Mouse (Mus musculus): ENCODE results near the gene Dennd2a.

GRCm38 (mm10) chr6:39426725-39427124 lies 130.9 kb downstream of the Dennd2a start:
- TF ChIP-seq POLR2A (IDR thresholded peaks at IDR 0.05; ENCODE audit: insufficient read length, low read depth) = no peak
- TF ChIP-seq E2F4 (IDR thresholded peaks at IDR 0.05; ENCODE audit: insufficient read depth) = no peak
- no peak for TF ChIP-seq TCF3 (IDR thresholded peaks at IDR 0.05; ENCODE audit: insufficient read length, low read depth)
- no peak for TF ChIP-seq MYOD1 (IDR thresholded peaks at IDR 0.05; ENCODE audit: control insufficient read depth in 1 of 3, insufficient read length in 2 of 3, low read depth in 2 of 3)
- TF ChIP-seq POLR2AphosphoS2 (IDR thresholded peaks at IDR 0.05; ENCODE audit: insufficient read length, low read depth) = no peak
- no peak for TF ChIP-seq MYOG (IDR thresholded peaks at IDR 0.05; ENCODE audit: control insufficient read depth in 1 of 3, insufficient read depth in 1 of 3, insufficient read length in 2 of 3, low read depth in 2 of 3)
